Mouse (Mus musculus) embryonic facial prominence, embryonic 14.5 days (tissue): Measurements from ENCODE around the gene Znrf3. TPM values are rescaled to one million over a fixed set of nuclear protein-coding genes. Genes with fewer than 3 reads are reported as not detected.

Experiments
- ATAC-seq: fragments of 200-750 bp; cut with Nextera tagmentation; 2 replicates; pipeline ENCODE4 v1.8.0; 2017; ENCODE audit warnings: low read depth, moderate number of reproducible peaks, moderate TSS enrichment
- DNase-seq: peaks from one replicate; pipeline ENCODE4 v3.0.0-alpha.2; 2015; ENCODE audit warnings: low spot score
- H3K27ac ChIP-seq: fragments of 300-500 bp; sonication (generic); replicated peaks from 2 replicates; pipeline ENCODE4 v1.5.1; 2014; ENCODE audit warnings: low read depth, mild to moderate bottlenecking, low read length, moderate library complexity
- H3K27me3 ChIP-seq: fragments of 300-500 bp; sonication (generic); replicated peaks from 2 replicates; pipeline ENCODE4 v1.6.1; 2014; ENCODE audit warnings: low read length; ENCODE audit not compliant: control insufficient read depth, insufficient read depth
- H3K36me3 ChIP-seq: fragments of 300-500 bp; sonication (generic); 2 replicates; pipeline ENCODE4 v1.6.1; 2014; ENCODE audit warnings: low read length, mixed read lengths; ENCODE audit not compliant: control insufficient read depth, insufficient read depth
- H3K4me1 ChIP-seq: fragments of 300-500 bp; sonication (generic); 2 replicates; pipeline ENCODE4 v1.6.1; 2014; ENCODE audit warnings: antibody characterized with exemption, low read length; ENCODE audit not compliant: control insufficient read depth, insufficient read depth
- H3K4me2 ChIP-seq: fragments of 300-500 bp; sonication (generic); 2 replicates; pipeline ENCODE4 v1.6.1; 2014; ENCODE audit warnings: low read depth, mild to moderate bottlenecking, low read length, moderate library complexity, mixed read lengths
- H3K4me3 ChIP-seq: fragments of 300-500 bp; sonication (generic); 2 replicates; pipeline ENCODE4 v1.5.1; 2014; ENCODE audit warnings: low read depth, mild to moderate bottlenecking, low read length
- H3K9ac ChIP-seq: fragments of 300-500 bp; sonication (generic); 2 replicates; pipeline ENCODE4 v1.6.1; 2014; ENCODE audit warnings: low read depth, mild to moderate bottlenecking, low read length, moderate library complexity, mixed read lengths
- H3K9me3 ChIP-seq: fragments of 300-500 bp; sonication (generic); 2 replicates; pipeline ENCODE4 v1.6.1; 2016; ENCODE audit warnings: low read length; ENCODE audit not compliant: control insufficient read depth
- WGBS: fragments of 180-500 bp; shearing (Covaris S2); extraction: QIAGEN DNeasy Blood & Tissue Kit; methylation state at CpG from one replicate; pipeline ENCODE4 v1.1.7; 2014; 5-methylcytosine and 5-hydroxymethylcytosine counted together
- polyA plus RNA-seq: library from polyadenylated mRNA; unstranded; fragments of >200 nt; fragmentation: Nextera tagmentation; extraction: Ambion mirVana; gene quantifications from 2 replicates; pipeline ENCODE4 v1.2.1, GENCODE M21; 2014

Gene Znrf3
- polyA plus RNA-seq, 1 experiment from 2014 or later = 9.2 TPM

DNA sequence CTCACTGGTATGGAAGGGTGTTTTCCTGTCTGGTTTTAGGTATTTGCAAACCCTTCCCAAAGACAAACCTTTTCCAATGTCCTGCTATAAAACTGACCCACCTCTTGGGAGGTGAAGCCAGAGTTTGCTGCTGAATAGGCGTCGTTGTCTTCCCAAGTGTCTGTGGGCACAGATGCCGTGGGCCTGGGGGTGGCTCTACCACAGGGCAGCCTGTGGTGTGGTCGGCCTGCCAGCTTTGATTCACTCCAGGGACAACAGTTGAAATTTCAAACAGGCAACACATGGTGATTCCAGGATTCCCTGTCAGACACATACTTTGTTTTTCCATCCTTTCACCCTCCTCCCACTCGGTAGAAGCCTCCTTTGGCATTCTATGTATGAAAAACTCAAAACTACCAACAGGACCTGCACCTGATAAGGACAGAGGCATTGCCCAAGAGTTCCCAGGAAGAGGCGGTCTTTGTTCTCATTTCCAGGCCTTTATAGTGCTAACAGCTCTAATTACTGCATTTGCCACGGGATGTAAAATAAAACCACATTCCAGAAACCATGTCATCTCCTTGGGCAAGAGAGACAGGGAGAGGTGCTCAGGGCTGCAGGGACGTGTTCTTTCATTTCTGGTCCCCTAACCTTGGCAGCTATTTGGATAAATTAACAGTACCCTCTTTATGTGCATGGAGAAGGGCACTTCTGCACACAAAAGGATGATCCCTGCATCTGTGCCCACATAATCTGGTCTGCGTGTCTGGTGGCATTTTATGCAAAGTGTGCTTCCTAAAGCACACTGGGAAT is 173.2 kb downstream of the Znrf3 start:
- H3K36me3 ChIP-seq = no peaks in the 10 kb centered on the region
- no peak overlapping the region for H3K4me2 ChIP-seq
- no peak overlapping the region for H3K4me3 ChIP-seq
- peaks cover 12% of the 10 kb centered on the region for H3K4me1 ChIP-seq
- H3K9ac ChIP-seq = no peak overlapping the region
- DNase-seq (peak; percentile 74), ATAC-seq (peak; percentile 53; the same call in 1 of the 2 replicates)
- no peaks in the 10 kb centered on the region for H3K9me3 ChIP-seq
- H3K27ac ChIP-seq = peak overlapping the region; percentile 12
- 23% methylated on average over 9 of the region's 9 CpGs for WGBS
- no peaks in the 10 kb centered on the region for H3K27me3 ChIP-seq

DNA sequence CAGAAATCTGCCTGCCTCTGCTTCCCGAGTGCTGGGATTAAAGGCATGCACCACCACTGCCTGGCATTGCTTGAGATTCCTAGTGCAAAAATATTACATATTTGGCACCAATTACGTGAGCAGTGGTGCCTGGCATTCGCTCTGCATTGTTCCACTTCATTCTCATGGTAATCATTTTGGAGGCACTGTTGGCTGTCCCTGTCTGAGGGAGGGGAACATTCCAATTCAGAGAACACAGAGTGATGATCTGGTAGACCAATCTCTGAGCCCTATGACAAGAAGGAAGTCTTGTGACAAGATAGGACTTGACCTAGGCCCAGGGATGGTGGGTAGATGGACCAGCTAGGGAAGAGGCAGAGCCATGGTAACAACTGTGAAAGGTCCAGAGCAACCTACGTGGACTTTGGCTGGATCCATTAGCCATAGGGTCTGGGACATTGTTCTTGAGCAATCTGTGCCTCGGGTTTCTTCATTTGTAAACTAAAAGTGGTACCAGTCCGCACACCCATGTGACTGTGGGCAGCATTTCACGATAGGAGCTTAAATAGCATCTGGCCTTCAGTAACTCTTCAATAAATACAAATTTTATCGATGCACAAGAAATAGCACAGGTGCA is 174.7 kb downstream of the Znrf3 start:
- ATAC-seq = no peak
- 89% methylated on average over 8 of the region's 8 CpGs for WGBS

DNA sequence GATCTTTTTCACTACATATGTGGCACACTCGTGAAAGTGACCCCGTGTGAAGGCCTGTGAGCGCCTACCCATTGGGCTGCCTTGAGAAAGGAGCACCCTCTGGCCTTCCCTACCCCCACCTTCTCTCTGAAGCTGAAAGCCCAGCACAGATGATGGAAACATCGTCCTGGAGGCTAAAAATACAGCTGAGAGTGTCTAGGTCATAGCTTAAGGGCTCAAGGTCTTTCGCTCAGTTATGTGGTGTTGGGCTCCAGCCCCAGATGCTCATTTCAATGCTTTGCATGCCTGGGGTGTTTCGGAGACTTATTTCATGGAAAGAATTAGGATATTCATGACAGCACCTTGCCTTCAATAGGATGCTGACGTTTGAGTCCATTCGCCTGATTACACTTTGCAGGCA is 178.9 kb downstream of the Znrf3 start:
- ATAC-seq (no peak), DNase-seq (no peak)
- H3K4me2 ChIP-seq = no peak overlapping the region
- H3K9me3 ChIP-seq = no peaks in the 10 kb centered on the region
- H3K9ac ChIP-seq = no peak overlapping the region
- H3K36me3 ChIP-seq = no peaks in the 10 kb centered on the region
- 68% methylated on average over 8 of the region's 8 CpGs for WGBS
- H3K4me1 ChIP-seq = no peaks in the 10 kb centered on the region; the same call in 1 of the 2 replicates
- H3K4me3 ChIP-seq = no peak overlapping the region
- H3K27ac ChIP-seq = no peak overlapping the region
- no peaks in the 10 kb centered on the region for H3K27me3 ChIP-seq

More for the DNA sequence above, 174.7 kb downstream of the Znrf3 start:
- H3K4me1 ChIP-seq = peaks cover 12% of the 10 kb centered on the region
- no peak for DNase-seq
- no peak overlapping the region for H3K9ac ChIP-seq
- H3K4me2 ChIP-seq = no peak overlapping the region
- H3K27ac ChIP-seq = no peak overlapping the region
- H3K9me3 ChIP-seq = no peaks in the 10 kb centered on the region
- no peaks in the 10 kb centered on the region for H3K36me3 ChIP-seq
- H3K27me3 ChIP-seq = no peaks in the 10 kb centered on the region
- no peak overlapping the region for H3K4me3 ChIP-seq

DNA sequence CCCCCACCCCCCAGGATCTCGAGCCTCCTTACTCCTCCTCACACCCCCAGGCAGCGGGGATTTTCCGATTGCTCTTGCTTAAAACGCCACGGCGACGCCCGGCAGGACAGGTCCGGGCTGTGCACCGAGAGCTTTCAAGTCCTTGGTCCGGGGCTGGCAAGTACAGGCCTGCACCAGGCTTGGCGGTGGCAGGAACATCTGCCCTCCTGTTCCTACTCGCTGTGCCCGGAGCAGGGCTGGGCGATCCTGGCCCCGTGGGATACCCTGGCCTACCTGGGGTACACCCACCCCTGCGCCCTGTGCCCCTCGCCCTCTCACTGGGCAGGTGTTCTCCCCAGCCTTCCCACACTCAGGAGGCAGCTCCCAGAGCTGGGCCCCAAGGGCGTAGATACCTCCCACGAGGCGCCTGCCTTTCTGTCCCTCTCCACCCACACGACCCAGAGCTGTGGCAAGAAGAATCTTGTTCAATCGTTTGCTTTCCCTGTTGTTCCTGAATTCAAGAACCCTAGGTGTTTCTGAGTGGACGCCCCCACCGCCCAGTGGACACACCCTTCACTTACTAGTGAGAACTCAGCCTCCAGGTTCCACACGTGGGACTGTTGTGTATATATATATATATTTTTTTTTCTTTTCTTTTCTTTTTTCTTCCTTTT is 181.4 kb downstream of the Znrf3 start:
- Histone ChIP-seq H3K27ac (peak overlapping the region; percentile 63), H3K4me1 (peaks cover 8% of the 10 kb centered on the region; the same call in 1 of the 2 replicates), H3K36me3 (no peaks in the 10 kb centered on the region), H3K9ac (no peak overlapping the region), H3K9me3 (no peaks in the 10 kb centered on the region), H3K4me2 (no peak overlapping the region), H3K27me3 (no peaks in the 10 kb centered on the region), H3K4me3 (no peak overlapping the region)
- 42% methylated on average over 19 of the region's 26 CpGs for WGBS
- ATAC-seq = peak; percentile 17; the same call in 1 of the 2 replicates
- DNase-seq = no peak

- Histone ChIP-seq H3K4me2 (peak within 1 kb of the TSS; percentile 73), H3K27me3 (no peaks in the 10 kb centered on the region), H3K36me3 (no peaks in the 10 kb centered on the region), H3K9ac (peak within 1 kb of the TSS; percentile 88), H3K4me1 (peaks cover 9% of the 10 kb centered on the region), H3K9me3 (no peaks in the 10 kb centered on the region), H3K4me3 (peak within 1 kb of the TSS; percentile 76), H3K27ac (peak within 1 kb of the TSS; percentile 85)
- DNase-seq = peak; percentile 96
- 7% methylated on average over 26 of the region's 80 CpGs for WGBS
- ATAC-seq = peak; percentile 97
Observed at GRCm38 (mm10) chr11:5261508-5262392, 182.9 kb downstream of the Znrf3 start, which contains the start of gene Kremen1. TSS of gene Kremen1 (minus strand) at chr11:5261558.

DNA sequence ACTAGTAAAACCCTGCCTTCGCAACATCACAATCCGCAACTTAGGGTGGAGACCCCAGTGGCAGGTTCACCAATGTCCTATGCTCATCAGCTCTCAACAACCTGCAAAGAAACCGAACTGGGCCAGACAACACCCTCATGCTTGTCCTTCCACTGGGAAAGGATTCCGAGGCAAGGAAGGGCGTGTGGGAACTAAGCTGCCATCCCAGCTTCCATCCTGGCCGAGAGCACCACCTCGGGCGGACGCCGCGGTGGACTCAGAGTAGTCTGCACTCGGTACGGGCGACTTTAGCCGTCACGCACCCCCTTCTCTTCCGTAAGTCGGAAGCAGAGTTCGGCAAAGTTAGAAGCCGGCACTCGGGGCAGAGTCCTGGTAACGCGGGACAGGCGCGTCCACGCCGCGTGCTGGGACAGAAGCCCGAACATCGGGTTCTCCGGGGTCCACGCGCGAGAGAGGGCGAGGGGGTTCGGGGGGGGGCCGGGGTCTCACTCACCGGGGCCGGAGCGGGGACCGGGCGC is 183.6 kb downstream of the Znrf3 start:
- no peak for DNase-seq
- 1% methylated on average over 29 of the region's 42 CpGs for WGBS
- H3K9ac ChIP-seq = peak overlapping the region; percentile 88

GRCm38 (mm10) chr11:5259944-5260598 is 184.6 kb downstream of the Znrf3 start:
- DNase-seq (no peak), ATAC-seq (no peak)
- peak overlapping the region; percentile 73 for H3K4me2 ChIP-seq
- peak overlapping the region; percentile 88 for H3K9ac ChIP-seq
- H3K4me1 ChIP-seq = peaks cover 26% of the 10 kb centered on the region
- H3K36me3 ChIP-seq = no peaks in the 10 kb centered on the region
- no peaks in the 10 kb centered on the region for H3K9me3 ChIP-seq
- H3K4me3 ChIP-seq = peak overlapping the region; percentile 76
- no peaks in the 10 kb centered on the region for H3K27me3 ChIP-seq
- peak overlapping the region; percentile 13; the same call in 1 of the 2 replicates for H3K27ac ChIP-seq
- 38% methylated on average over 10 of the region's 10 CpGs for WGBS

More for the DNA sequence above, 183.6 kb downstream of the Znrf3 start:
- Histone ChIP-seq H3K4me3 (peak overlapping the region; percentile 76), H3K4me1 (peaks cover 17% of the 10 kb centered on the region), H3K36me3 (no peaks in the 10 kb centered on the region), H3K4me2 (peak overlapping the region; percentile 73), H3K9me3 (no peaks in the 10 kb centered on the region), H3K27me3 (no peaks in the 10 kb centered on the region), H3K27ac (peak overlapping the region; percentile 85)
- peak; percentile 41 for ATAC-seq
